Mouse (Mus musculus) spleen, adult 2 months (tissue): ENCODE measurements around the gene 4933427D14Rik. TPM values are rescaled to one million over a fixed set of nuclear protein-coding genes. Genes with fewer than 3 reads are reported as not detected.

Experiments
- DNase-seq, 2 experiments: peaks; one replicate each; pipeline versions ENCODE4 v3.0.0 to v3.0.0-alpha.2; 2012 to 2021; ENCODE audit warnings: low spot score in 2 of 2, low read depth in 1 of 2
- H3K27ac ChIP-seq: fragments of 200-500 bp; 2 replicates; pipeline ENCODE4 v1.5.1; 2012; ENCODE audit warnings: low read length, inconsistent platforms; ENCODE audit not compliant: insufficient read depth
- H3K27me3 ChIP-seq: fragments of 200-500 bp; 2 replicates; pipeline ENCODE4 v1.6.1; 2012; ENCODE audit warnings: mild to moderate bottlenecking, moderate library complexity, low read length, inconsistent platforms; ENCODE audit not compliant: control insufficient read depth, insufficient read depth
- H3K36me3 ChIP-seq: fragments of 200-500 bp; 2 replicates; pipeline ENCODE4 v1.6.1; 2012; ENCODE audit warnings: mild to moderate bottlenecking, low read length, inconsistent platforms; ENCODE audit not compliant: control insufficient read depth, insufficient read depth
- H3K4me1 ChIP-seq: fragments of 200-500 bp; 2 replicates; pipeline ENCODE4 v1.6.1; 2011; ENCODE audit warnings: inconsistent platforms; ENCODE audit not compliant: control insufficient read depth, insufficient read depth, insufficient read length
- H3K4me3 ChIP-seq: fragments of 200-500 bp; 2 replicates; pipeline ENCODE4 v1.5.1; 2011; ENCODE audit warnings: mild to moderate bottlenecking, inconsistent platforms; ENCODE audit not compliant: insufficient read depth, insufficient read length; ENCODE audit errors: extremely low read depth
- CTCF ChIP-seq: fragments of 200-500 bp; IDR thresholded peaks from 2 replicates; pipeline ENCODE4 v1.5.1; 2011; ENCODE audit warnings: mild to moderate bottlenecking, inconsistent platforms; ENCODE audit not compliant: insufficient read depth, insufficient read length, insufficient replicate concordance; ENCODE audit errors: extremely low read depth
- POLR2A ChIP-seq: fragments of 200-500 bp; IDR thresholded peaks from 2 replicates; pipeline ENCODE4 v1.6.1; 2011; ENCODE audit warnings: low read depth, low read length, inconsistent platforms
- whole genome bisulfite sequencing: fragments of 180-500 bp; shearing (Covaris S2); methylation state at CpG from one replicate; pipeline ENCODE4 v1.1.7; 2018; 5-methylcytosine and 5-hydroxymethylcytosine counted together
- polyA plus RNA-seq: library from polyadenylated mRNA; depleted of rRNA; stranded (reverse); fragments of >200 nt; gene quantifications from 2 replicates; pipeline ENCODE4 v1.2.3, GENCODE M21; 2012

4933427D14Rik gene
- polyA plus RNA-seq, 1 experiment = 3.6 TPM

GRCm38 (mm10) chr11:72135383-72136158 lies 71.7 kb downstream of the 4933427D14Rik start, which contains the start of gene Pitpnm3:
Gene Pitpnm3, minus strand, starts transcription at chr11:72135778.
- DNase-seq = no peak
- peaks cover 10% of the 10 kb centered on the region for H3K27me3 ChIP-seq
- peak within 1 kb of the TSS; percentile 35; the same call in 1 of the 2 replicates for H3K4me3 ChIP-seq
- TF ChIP-seq POLR2A (no peak), CTCF (no peak)
- H3K4me1 ChIP-seq = no peaks in the 10 kb centered on the region
- 3% methylated on average over 81 of the region's 107 CpGs for WGBS
- no peak within 1 kb of the TSS for H3K27ac ChIP-seq
- no peaks in the 10 kb centered on the region for H3K36me3 ChIP-seq

GRCm38 (mm10) chr11:72134536-72135382 lies 72.5 kb downstream of the 4933427D14Rik start:
- H3K4me3 ChIP-seq = peak overlapping the region; percentile 35; the same call in 1 of the 2 replicates

GRCm38 (mm10) chr11:72133075-72133474 lies 74.2 kb downstream of the 4933427D14Rik start:
- no peaks in the 10 kb centered on the region for H3K36me3 ChIP-seq
- WGBS = 66% methylated on average over 10 of the region's 10 CpGs
- H3K27ac ChIP-seq = peak overlapping the region; percentile 33; the same call in 1 of the 2 replicates
- peaks cover 10% of the 10 kb centered on the region for H3K27me3 ChIP-seq
- H3K4me3 ChIP-seq = no peak overlapping the region
- no peak for TF ChIP-seq POLR2A
- TF ChIP-seq CTCF = no peak
- DNase-seq = no peak
- no peaks in the 10 kb centered on the region for H3K4me1 ChIP-seq

More at GRCm38 (mm10) chr11:72134536-72135382, 72.5 kb downstream of the 4933427D14Rik start:
- WGBS = 21% methylated on average over 24 of the region's 24 CpGs
- TF ChIP-seq CTCF = no peak
- Histone ChIP-seq H3K27me3 (peaks cover 10% of the 10 kb centered on the region), H3K27ac (no peak overlapping the region), H3K36me3 (no peaks in the 10 kb centered on the region), H3K4me1 (no peaks in the 10 kb centered on the region)
- no peak for DNase-seq

- H3K4me3 ChIP-seq = no peak overlapping the region
- H3K27me3 ChIP-seq = peaks cover 10% of the 10 kb centered on the region
- peak overlapping the region; percentile 29; the same call in 1 of the 2 replicates for H3K27ac ChIP-seq
- no peak for DNase-seq
- TF ChIP-seq CTCF = no peak
- TF ChIP-seq POLR2A = no peak
- WGBS = 20% methylated on average over 3 of the region's 3 CpGs
- H3K4me1 ChIP-seq = no peaks in the 10 kb centered on the region
- no peaks in the 10 kb centered on the region for H3K36me3 ChIP-seq
Observed at GRCm38 (mm10) chr11:72132266-72132665, 75.0 kb downstream of the 4933427D14Rik start.

GRCm38 (mm10) chr11:72131697-72132096 lies 75.6 kb downstream of the 4933427D14Rik start:
- no peak overlapping the region for H3K4me3 ChIP-seq
- WGBS = 87% methylated on average over 1 of the region's 1 CpGs
- no peak for TF ChIP-seq CTCF
- no peak for TF ChIP-seq POLR2A
- H3K4me1 ChIP-seq = no peaks in the 10 kb centered on the region
- no peak overlapping the region for H3K27ac ChIP-seq
- no peaks in the 10 kb centered on the region for H3K36me3 ChIP-seq
- DNase-seq = no peak
- H3K27me3 ChIP-seq = peaks cover 10% of the 10 kb centered on the region

GRCm38 (mm10) chr11:72130905-72131304 lies 76.4 kb downstream of the 4933427D14Rik start:
- Histone ChIP-seq H3K4me3 (no peak overlapping the region), H3K36me3 (no peaks in the 10 kb centered on the region), H3K27ac (no peak overlapping the region), H3K4me1 (no peaks in the 10 kb centered on the region), H3K27me3 (peaks cover 10% of the 10 kb centered on the region)
- no peak for DNase-seq
- no peak for TF ChIP-seq POLR2A
- no peak for TF ChIP-seq CTCF
- 72% methylated on average over 3 of the region's 3 CpGs for WGBS
